Mouse (Mus musculus) heart, adult 8-10 months (tissue): ENCODE results near the gene Pnp2. TPM values are rescaled to one million over a fixed set of nuclear protein-coding genes. Genes with fewer than 3 reads are reported as not detected.
"Not testable (repeated sequence)": the region's sequence is repeated elsewhere in the genome, so short reads cannot be mapped to it uniquely, and the experiment has no call there.

Experiments used
- DNase-seq: peaks from one replicate; pipeline ENCODE4 v3.0.0; 2022; ENCODE audit warnings: low spot score
- total RNA-seq, 4 experiments: library from RNA; stranded (reverse); gene quantifications; 2 replicates each; pipeline ENCODE4 v1.2.4; 2022

Gene Pnp2
- 1 to 10 TPM in 1 of 4 experiments, under 1 TPM in 2, not detected in 1; 0.52 to 1.2 (median 0.84) TPM for total RNA-seq

DNA sequence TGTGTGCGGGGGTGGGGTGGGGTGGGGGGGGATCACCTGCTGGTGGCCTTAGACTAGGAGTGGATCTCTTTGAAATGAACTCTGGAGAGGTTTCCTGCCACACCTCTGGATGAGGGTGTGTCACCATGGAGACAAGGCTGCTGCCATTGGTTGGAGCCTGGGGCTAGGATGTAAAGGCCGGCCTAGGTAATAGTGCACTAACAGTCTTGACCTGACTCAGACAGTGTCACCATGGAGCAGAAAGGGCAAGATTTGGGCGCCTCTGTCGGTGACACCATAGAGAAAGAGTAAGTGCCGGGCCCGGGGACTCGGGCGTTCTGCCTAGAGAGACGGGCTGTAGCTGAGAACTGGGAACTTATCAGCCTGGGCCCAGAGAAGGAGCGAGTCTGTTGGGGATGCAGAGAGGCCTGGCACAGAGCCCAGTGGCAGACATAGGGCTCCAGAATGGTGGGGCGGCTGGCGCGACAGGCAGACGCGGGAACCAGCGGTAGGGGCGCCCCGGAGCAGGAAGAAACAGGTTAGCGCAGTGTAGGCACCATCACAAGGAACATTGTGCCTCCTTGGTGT lies at the start of gene Pnp2:
TSS of gene Pnp2 (plus strand) at position 51 of the 567 bp plus-strand sequence.
- peak; percentile 55 for DNase-seq

DNA sequence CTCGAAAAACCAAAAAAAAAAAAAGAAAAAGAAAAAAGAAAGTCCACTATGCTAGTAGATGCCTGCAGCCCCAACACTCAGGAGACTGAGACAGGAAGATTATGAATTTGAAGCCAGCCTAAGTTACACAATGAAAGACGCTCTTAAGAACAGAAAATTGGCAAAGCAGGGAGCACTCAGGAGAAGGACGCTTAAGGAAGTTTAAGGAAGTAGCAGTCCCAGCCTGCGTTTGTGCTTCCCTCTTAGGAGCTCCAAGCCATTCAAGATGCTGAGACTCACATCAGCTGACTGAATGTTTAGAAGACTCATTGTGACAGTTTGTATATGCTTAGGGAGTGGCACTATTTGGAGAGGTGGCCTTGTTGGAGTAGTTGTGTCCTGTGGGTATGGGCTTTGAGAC lies 47.7 kb upstream of the Pnp2 start:
- DNase-seq, result no peak

DNA sequence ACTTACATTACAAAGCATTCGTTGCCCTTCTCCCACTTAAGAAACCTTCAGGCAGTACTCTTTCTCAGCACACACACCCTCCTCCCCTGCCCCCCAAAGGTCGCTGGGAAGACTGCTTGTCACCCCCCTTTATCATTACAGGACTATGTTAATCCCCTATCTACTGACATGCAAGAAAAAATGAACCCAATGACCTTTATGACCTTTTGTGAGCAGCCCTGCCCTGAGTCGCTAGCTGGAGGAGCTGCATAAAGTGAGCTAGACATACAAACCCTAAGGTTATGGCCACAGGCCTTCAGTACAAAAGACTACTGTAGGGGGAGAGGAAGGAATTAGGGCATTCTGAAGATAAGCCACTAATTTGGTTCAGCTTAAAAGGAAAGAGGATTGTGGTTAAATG lies 44.4 kb upstream of the Pnp2 start:
- DNase-seq, result no peak

DNA sequence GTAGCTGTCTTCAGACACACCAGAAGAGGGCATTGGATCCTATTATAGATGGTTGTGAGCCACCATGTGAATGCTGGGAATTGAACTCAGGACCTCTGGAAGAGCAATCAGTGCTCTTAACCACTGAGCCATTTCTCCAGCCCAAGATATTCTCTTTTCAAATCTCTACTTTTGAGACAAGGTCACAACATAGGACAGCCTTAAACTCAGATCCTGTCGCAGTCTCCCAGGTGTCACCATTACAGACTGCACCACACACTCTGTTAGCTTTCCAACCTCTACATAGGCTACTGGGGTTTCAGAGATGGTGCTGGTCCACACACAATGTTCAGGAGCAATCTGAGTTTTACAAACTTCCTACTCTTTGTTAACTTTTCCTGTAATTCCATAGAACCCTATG lies 32.4 kb upstream of the Pnp2 start:
- DNase-seq, result not testable (repeated sequence)

DNA sequence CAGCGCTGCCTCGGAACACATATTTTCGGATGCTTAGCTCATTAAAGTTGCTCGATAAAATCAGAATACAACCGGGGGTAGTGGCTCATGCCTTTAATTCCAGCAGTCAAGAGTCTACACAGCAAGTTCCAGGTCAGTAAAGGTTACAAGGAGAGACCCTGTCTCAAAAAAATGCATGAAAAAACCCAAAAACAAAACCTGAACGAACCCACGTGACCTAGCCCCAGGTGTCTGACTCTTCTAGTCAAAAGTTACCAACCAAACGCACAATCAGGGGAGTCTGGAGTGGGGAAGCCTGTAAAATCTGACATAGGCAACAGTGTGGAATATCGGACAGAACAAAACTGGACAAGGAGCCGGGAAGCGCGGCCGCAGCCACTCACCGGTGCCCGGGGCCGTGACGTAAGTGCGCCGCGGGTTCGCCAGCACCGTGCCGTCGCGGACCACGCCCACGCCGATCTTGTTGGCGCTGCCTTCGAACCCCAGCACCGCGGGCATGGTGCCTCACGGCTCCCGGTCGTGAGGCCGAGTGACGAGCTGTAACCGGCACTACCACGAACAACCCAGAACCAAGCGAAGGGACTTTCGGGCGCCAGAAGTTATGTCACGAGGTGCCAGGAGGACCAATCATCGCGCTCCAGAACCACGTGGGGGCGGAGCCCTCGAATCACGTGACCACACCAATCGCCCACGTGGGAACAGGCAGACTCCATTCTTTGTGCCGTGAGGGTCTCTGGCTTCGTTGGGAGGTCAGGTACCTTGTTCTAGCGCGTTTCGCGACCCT lies 31.3 kb upstream of the Pnp2 start, which contains the start of the genes Osgep and Apex1:
TSS of gene Osgep (minus strand) at position 613 of the 784 bp plus-strand sequence.
TSS of gene Apex1 (plus strand) at position 688 of the 784 bp plus-strand sequence.
- DNase-seq, result peak; percentile 95

DNA sequence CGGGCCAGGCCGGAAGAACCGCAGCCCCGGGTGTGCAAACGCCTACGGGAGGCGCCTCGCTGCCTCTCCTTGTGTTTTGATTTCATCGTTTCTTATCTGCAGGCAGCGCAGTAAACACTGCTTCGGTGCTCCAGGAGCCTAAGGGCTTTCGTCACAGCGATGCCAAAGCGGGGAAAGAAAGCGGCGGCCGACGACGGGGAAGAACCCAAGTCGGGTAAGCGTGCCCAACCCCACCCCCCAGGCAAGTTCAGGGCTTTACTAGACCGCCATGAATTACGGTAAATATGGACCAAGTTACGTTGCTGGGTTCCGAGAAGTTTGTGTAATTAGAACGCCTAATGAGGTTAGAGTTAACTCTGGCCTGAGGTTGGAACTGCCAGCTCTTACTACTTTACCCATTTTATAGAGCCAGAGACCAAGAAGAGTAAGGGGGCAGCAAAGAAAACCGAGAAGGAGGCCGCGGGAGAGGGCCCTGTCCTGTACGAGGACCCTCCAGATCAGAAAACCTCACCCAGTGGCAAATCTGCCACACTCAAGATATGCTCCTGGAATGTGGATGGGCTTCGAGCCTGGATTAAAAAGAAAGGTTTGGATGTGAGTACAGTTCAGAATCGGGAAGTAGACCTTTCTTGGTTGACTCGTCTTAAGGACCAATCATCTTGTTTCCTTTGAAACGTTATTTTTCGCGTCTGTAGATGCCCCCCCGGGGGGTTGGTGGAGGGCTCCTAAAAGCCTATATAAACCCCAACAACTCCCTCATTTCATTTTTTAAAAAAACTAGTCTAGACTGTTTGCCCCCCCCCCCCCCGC lies 30.5 kb upstream of the Pnp2 start:
- DNase-seq, result no peak

DNA sequence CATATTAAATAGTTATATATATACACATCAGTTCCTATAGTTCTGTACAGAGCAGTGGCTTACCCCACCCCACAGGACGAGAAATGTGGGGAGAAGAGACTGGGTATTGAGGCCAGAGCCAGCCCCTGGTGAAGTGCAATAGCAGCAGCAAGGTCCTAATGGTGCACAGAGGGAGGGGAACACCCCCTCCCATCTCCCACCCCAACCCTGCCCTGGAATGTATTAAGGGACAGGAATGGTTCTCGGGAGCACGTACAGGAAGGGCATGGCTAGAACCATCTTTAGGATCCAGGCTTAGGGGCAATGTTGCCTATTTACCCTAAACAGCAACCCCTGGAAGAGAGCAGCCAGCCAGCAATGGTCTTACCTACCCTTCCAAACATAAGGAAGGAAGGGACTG lies 28.4 kb upstream of the Pnp2 start:
- DNase-seq, result no peak

DNA sequence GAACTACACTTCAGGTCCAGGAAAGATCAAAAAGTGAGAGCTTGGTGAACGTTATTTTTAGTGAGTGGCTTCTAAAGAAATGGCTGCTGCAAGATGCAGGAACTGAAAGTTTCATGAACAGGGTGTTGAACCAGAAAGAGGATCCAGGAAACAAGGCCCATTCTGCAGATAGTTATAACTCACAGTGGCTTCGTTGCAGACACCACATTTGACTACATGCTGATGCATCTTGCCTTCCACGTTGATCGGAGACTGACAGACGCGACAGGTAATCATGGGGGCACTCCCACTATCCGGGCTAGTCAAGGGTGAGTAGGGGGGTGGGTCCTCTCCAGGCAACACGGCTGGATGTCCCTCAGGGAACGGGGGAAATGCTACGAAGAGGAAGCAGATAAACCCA lies 25.8 kb upstream of the Pnp2 start:
- no peak for DNase-seq

DNA sequence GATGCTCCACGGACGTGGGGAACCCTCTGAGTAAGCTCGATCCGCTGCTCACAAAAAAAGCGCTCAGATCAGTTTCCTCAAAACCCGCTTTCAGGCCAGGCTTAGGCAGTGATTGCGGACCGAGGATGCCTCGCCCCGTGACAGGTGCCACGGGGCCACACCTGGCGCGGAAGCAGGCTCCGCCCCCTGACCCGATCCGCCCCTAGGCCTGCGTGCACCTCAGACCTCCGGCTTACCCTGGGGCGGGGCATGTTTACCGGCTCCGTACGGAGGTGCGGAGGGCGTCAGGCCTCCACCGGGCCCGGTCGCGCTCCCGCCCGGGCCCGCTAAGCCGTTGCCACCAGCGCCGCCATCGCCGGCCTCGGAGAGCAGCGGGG lies 25.4 kb upstream of the Pnp2 start:
- DNase-seq, result no peak

DNA sequence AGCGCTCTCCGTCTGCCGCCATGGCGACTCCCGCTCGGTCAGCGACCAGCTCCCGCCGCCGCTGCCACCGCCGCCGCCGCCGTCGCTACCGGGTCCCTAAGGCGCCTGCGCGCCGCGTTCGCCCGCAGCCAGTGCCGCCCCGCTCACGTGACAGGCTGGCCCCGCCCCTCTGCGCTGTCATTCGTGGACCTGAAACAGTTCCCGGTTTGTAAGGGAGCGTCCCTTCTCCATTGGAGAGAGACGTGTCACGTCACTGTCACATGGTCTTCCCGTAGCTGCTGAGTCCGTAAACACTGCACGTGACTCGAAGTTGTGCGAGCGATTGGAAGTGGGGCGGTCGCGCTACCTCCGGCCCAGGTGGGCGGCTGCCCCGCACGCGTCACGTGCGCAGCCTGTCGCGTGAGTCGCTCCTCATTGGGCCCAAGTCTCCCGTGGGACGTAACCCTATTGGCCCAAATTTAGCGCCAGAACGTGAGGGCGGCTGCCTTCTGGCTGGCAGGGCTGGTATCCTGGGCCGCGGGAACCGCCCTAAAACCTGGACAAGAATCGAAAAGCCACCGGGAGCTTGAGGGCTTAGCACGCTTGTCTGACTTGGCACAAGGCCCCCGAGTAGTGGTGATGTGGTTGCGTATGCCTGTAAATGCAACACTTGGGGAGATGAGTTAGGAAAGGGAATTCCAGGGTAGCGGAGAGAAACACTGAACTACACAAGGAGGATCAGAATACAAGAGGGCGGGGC lies 24.9 kb upstream of the Pnp2 start, which contains the start of the genes Pip4p1 and Pnp:
TSS of gene Pip4p1 (minus strand) at position 103 of the 739 bp plus-strand sequence.
TSS of gene Pnp (plus strand) at position 329 of the 739 bp plus-strand sequence.
- peak; percentile 99 for DNase-seq

DNA sequence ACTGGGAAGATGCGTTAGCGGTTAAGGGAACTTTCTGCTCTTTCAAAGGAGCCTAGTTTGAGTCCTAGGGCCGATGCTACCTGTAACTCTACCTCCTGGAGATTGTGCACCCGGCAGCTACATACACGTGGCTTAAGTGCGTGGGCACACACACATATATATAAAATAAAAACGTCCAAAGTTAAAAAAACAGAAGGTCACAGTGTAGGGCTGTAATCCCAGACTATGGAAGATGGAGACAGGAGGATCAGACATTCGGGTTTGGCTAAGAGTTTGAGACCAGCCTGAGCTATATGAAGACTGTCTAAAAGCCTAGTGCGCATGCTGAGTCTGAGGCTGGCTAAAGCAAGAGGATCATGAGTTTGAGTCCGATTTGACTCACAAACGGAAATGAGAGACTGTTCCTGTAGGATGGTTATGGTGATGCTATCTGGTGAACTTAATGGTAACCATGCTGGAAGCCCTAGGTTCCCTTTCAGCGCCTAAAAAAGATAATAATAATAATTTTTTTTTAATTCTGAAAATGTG lies 24.2 kb upstream of the Pnp2 start:
- no peak for DNase-seq

DNA sequence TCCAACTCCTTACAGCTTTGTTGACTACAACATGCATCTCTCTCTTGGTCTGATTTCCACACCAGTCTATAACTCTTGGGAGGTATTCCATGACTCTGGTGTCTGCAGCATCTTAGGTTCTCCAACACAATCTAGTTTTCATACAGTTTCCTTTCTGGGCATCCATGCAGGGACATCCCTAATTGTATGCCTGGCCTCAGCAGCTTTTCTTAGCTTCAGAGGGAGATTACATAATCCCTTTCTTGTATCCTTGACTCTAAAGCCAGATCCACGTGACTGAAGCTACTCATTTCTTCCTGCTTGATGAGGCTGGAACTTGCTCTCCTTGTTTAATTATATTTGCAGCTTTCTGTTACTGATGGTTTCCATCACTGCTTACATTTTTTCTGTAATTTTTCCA lies 19.1 kb upstream of the Pnp2 start:
- DNase-seq, result no peak

DNA sequence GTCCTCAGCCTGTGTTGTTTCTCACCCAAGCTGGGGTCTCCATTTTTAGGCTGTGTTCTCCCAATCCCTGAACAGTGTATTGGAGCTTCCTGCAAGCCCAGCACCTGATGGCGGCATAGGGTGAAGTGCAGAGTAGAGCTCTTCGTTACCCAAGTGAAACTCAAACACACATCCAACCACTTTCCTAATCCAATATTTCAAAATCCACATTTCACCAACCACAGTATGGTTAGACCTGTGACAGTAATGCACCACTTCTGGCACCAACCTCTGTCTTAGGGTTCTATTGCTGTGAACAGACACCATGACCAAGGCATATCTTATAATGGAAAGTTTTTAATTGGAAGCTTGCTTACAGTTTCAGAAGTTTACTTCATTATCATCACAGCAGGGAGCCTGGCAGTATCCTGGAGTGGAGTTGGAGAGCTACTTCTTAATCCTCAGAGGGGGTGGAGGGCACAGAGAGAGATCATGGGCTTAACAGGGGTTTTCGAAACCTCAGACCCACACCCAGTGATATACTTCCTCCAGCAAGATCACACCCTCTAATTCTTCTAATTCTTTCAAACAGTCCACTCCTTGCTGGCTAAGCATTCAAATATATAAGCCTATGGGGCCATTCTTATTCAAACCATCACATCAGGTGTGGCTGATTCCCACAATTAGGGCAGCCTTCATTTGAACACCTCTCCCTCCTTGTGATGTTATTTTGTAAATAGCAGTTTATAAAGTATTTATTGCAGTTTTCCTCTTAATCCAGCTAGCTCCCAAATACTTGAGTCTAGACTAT lies 17.5 kb upstream of the Pnp2 start:
- no peak for DNase-seq

DNA sequence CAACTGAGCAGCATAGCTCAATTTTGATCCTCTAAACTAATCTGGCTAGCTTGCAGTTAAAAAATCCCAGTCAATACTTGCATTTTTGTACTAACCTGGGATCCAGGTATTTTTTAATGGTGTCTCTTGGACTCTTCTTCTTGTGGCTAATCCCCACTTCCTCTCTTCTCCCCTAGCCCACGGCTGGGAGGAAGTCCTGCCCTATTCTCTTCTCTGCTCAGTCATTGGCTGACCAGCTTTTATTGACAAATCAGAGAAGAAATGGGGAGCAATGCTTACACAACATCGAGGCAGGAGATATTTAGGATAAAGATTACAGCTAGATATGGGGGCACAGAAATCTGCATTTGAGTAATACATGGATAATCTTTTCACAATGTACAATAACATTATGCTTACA lies 16.9 kb upstream of the Pnp2 start:
- DNase-seq, result no peak

DNA sequence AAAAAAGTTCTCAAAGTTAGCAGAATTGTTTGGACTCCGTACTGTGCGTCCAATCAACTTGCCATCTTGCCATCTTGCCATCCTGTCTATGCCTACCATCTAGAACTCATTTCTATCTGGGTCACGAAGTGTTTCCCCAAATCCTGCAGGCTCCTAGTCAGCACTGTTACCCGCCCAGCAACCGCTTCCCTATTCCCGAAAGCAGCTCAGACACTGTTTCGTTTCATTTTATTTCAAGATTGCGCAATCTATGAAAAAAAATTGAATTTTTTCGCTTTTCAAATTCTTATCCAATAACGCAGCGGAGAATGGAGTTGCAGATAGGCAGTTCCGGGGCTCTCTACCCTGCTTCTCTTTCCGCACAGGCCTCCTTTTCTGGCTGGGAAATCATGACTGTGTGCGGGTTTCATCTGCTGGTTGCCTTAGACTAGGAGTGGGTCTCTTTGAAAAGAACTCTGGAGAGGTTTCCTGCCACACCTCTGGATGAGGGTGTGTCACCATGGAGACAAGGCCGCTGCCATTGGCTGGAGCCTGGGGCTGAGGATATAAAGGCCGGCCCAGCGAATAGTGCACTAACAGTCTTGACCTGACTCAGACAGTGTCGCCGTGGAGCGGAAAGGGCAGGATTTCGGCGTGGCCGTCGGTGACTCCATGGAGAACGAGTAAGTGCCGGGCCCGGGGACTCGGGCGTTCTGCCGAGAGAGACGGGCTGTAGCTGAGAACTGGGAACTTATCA lies 11.7 kb upstream of the Pnp2 start, which contains the start of gene Gm49342:
TSS of gene Gm49342 (plus strand) at position 586 of the 736 bp plus-strand sequence.
- peak; percentile 98 for DNase-seq

DNA sequence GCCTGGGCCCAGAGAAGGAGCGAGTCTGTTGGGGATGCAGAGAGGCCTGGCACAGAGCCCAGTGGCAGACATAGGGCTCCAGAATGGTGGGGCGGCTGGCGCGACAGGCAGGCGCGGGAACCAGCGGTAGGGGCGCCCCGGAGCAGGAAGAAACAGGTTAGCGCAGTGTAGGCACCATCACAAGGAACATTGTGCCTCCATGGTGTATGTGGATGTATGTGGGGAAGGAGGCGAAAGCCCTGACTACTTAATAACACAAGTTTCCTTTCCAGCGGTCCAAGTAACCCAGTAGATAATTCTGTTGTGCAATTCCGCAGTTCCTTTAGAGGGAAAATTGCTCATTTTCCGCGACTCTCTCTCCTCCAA lies 11.1 kb upstream of the Pnp2 start:
- not testable (repeated sequence) for DNase-seq

DNA sequence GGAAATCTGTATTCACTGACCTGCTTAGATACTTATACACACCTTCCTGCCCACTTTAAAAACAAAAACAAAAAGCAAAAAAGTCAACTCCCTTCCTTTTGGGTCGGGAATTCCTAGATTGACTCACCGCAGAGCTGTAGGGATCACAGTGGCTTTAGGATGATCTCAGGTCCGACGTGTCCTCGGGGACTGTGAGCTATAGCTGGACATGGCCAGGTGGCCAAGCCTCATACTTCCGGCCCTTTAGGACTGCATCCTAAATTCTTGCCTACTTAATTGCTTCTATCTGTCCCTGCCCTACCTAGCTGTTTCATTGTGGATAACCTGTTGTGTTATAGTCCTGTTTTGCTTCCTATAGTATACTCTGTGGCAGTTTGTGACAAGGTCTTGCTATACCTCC lies 10.7 kb upstream of the Pnp2 start:
- DNase-seq, result not testable (repeated sequence)

DNA sequence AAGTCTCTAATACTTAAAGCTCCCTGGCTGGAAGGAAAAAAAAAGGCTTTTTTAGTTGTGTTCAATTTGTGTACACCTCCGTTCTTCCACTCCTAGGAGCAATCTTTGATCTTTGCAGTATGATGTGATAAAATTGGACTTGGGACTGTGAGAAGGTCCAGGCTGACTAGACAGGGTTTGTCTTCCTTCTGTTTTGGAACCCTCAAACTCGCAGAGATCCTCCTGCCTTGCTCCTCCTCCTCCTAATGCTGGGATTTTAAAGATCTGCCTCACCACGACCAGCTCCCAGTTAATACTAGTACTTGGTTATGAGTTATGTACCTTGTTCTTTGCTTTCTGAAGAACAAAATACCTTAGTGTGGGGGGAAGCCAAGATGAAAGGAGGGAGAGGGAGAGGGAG lies 10.3 kb upstream of the Pnp2 start:
- not testable (repeated sequence) for DNase-seq

DNA sequence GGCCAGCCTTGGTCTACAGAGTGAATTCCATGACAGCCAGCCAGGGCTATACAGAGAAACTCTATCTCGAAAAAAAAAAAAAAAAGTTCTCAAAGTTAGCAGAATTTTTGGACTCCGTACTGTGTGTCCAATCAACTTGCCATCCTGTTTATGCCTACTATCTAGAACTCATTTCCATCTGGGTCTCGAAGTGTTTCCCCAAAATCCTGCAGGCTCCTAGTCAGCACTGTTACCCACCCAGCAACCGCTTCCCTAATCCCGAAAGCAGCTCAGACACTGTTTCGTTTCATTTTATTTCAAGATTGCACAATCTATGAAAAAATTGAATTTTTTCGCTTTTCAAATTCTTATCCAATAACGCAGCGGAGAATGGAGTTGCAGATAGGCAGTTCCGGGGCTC lies 305 bp upstream of the Pnp2 start:
- DNase-seq, result no peak

DNA sequence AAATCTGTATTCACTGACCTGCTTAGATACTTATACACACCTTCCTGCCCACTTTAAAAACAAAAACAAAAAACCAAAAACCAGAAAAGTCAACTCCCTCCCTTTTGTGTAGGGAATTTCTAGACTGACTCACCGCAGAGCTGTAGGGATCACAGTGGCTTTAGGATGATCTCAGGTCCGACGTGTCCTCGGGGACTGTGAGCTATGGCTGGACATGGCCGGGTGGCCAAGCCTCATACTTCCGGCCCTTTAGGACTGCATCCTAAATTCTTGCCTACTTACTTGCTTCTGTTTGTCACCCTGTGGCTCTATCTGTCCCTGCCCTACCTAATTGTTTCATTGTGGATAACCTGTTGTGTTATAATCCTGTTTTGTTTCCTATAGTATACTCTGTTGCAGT lies 932 bp downstream of the Pnp2 start:
- DNase-seq, result not testable (repeated sequence)
